Mouse (Mus musculus): ENCODE results near the gene Ccdc153.

GRCm38 (mm10) chr9:44212406-44212805 is 28.1 kb upstream of the Ccdc153 start:
- TF ChIP-seq POLR2A (IDR thresholded peaks at IDR 0.05; ENCODE audit: control insufficient read depth, extremely low read depth, insufficient read depth, low read length, poor library complexity) (no peak), CTCF (IDR thresholded peaks at IDR 0.05; ENCODE audit: borderline replicate concordance, control insufficient read depth, extremely low read depth, insufficient read depth, low read length, poor library complexity) (no peak)
